In the genomic region with DNA sequence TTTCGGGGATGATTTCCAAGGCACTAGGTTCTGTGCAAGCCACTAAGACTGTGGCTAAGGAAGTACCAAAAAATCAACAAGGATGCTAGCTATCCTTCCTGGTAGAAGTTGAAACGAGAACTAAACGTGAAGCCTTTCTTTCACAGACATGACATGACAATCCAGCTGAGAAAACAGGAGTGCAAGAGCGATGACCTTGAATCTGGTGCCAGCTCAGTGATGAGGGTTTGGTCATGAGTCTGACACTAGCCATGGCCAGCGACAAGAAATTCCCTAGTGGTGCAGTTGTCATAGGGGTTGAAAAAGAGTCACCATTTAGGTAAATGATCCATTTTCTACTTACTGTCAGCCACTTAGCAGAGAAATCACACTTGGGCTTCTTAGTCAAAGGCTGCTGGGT, we compare ENCODE assay signal across 17 mouse cellular contexts.
A peak's percentile ranks its signal among the peaks of the same experiment; 100 is the strongest.
DNase-seq lines count a peak whose midpoint lies in the region; ATAC-seq and TF ChIP-seq lines count a peak whose summit lies in the region.
"Had no signal": no experiment of that assay in that cellular context is flagged by ENCODE, and none has a peak within 500 bp of the region (broad histone marks: within the 10 kb centered on the region; RNA-seq: fewer than 3 reads in every experiment).

No protein-coding gene starts in this region.

- no peak overlapping the region for H3K4me3 ChIP-seq in liver, adult 2 months (ENCODE audit: insufficient read depth, low read depth, low read length)
- H3K4me3 ChIP-seq in liver, embryonic 12.5 days: no peak overlapping the region
- H3K4me3 ChIP-seq in heart, embryonic 10.5 days: no peak overlapping the region
- H3K4me3 ChIP-seq in liver, postnatal 0 days (ENCODE audit: low read depth, low read length): no peak overlapping the region
- H3K4me3 ChIP-seq: embryonic facial prominence, embryonic 12.5 days; hindbrain, embryonic 15.5 days; liver, embryonic 15.5 days had no signal

- no peak overlapping the region for H3K9ac ChIP-seq in liver, adult 2 months (ENCODE audit: low read depth, low read length)
- H3K9ac ChIP-seq in liver, embryonic 12.5 days: no peak overlapping the region
- H3K9ac ChIP-seq in liver, postnatal 0 days (replicated peaks): no peak overlapping the region
- H3K9ac ChIP-seq: embryonic facial prominence, embryonic 12.5 days; hindbrain, embryonic 15.5 days; liver, embryonic 15.5 days had no signal

- no peak for ATAC-seq in liver, embryonic 12.5 days
- ATAC-seq in liver, postnatal 0 days: no peak
- ATAC-seq: activated CD4-positive, CD25-positive, alpha-beta regulatory T cell, adult 4 months; intestine, postnatal 0 days had no signal

- H3K9me3 ChIP-seq in liver, embryonic 12.5 days (replicated peaks): no peaks in the 10 kb centered on the region
- no peaks in the 10 kb centered on the region for H3K9me3 ChIP-seq in heart, embryonic 10.5 days
- no peaks in the 10 kb centered on the region for H3K9me3 ChIP-seq in liver, postnatal 0 days (ENCODE audit: low read length)
- H3K9me3 ChIP-seq: embryonic facial prominence, embryonic 12.5 days; hindbrain, embryonic 15.5 days; liver, embryonic 15.5 days had no signal

- 55% methylated on average over 5 of the region's 5 CpGs for WGBS in liver, adult 2 months
- 69% methylated on average over 5 of the region's 5 CpGs for WGBS in liver, embryonic 12.5 days (ENCODE audit: insufficient replicate concordance)
- 70% methylated on average over 5 of the region's 5 CpGs for WGBS in heart, embryonic 10.5 days
- 61% methylated on average over 5 of the region's 5 CpGs for WGBS in liver, postnatal 0 days (ENCODE audit: insufficient replicate concordance)

- H3K36me3 ChIP-seq in liver, adult 2 months (ENCODE audit: control insufficient read depth, insufficient read depth, low read length): no peaks in the 10 kb centered on the region
- H3K36me3 ChIP-seq in liver, embryonic 12.5 days: no peaks in the 10 kb centered on the region
- no peaks in the 10 kb centered on the region for H3K36me3 ChIP-seq in heart, embryonic 10.5 days
- H3K36me3 ChIP-seq in liver, postnatal 0 days (replicated peaks; ENCODE audit: insufficient read depth, low read length): no peaks in the 10 kb centered on the region; the same call in 1 of the 2 replicates
- H3K36me3 ChIP-seq: embryonic facial prominence, embryonic 12.5 days; hindbrain, embryonic 15.5 days; liver, embryonic 15.5 days had no signal

- peaks cover 2% of the 10 kb centered on the region for H3K4me1 ChIP-seq in liver, adult 2 months (ENCODE audit: control insufficient read depth, insufficient read depth, low read length)
- H3K4me1 ChIP-seq in liver, embryonic 12.5 days: peaks cover 9% of the 10 kb centered on the region
- H3K4me1 ChIP-seq in heart, embryonic 10.5 days: peaks cover 73% of the 10 kb centered on the region
- peaks cover 27% of the 10 kb centered on the region for H3K4me1 ChIP-seq in liver, postnatal 0 days (ENCODE audit: insufficient read depth)

- H3K4me2 ChIP-seq in liver, embryonic 12.5 days: no peak overlapping the region
- no peak overlapping the region for H3K4me2 ChIP-seq in liver, postnatal 0 days (ENCODE audit: low read depth, low read length)
- H3K4me2 ChIP-seq: embryonic facial prominence, embryonic 12.5 days; hindbrain, embryonic 15.5 days; liver, embryonic 15.5 days had no signal

- H3K79me2 ChIP-seq in liver, adult 2 months (ENCODE audit: control insufficient read depth, insufficient read depth, low read length): no peaks in the 10 kb centered on the region; the same call in 1 of the 2 replicates

- H3K27ac ChIP-seq in liver, adult 2 months (replicated peaks; ENCODE audit: insufficient read depth, low read depth, low read length): no peak overlapping the region
- H3K27ac ChIP-seq in liver, embryonic 12.5 days: no peak overlapping the region
- peak overlapping the region; percentile 77 for H3K27ac ChIP-seq in heart, embryonic 10.5 days
- H3K27ac ChIP-seq in liver, postnatal 0 days (ENCODE audit: low read depth): peak overlapping the region; percentile 12; the same call in 1 of the 2 replicates
- H3K27ac ChIP-seq: embryonic facial prominence, embryonic 12.5 days; hindbrain, embryonic 15.5 days; liver, embryonic 15.5 days had no signal

- peak; percentile 80 for DNase-seq in adrenal gland, adult 2 months
- no peak for DNase-seq in adrenal gland, postnatal 4 days (ENCODE audit: low spot score in 2 of 2)
- peak; percentile 52 for DNase-seq in liver, adult 2 months (ENCODE audit: extremely low read depth, low read depth, low spot score)
- no peak for DNase-seq in heart, embryonic 10.5 days (ENCODE audit: low spot score)
- DNase-seq in liver, postnatal 0 days: no peak
- DNase-seq in ovary, postnatal 10 days (ENCODE audit: low spot score): no peak
- no peak for DNase-seq in layer of hippocampus, postnatal 25 days (ENCODE audit: extremely low spot score in 1 of 2, low spot score in 1 of 2)
- DNase-seq: cerebellum, adult 9-11 months; lung, postnatal 36 days; midbrain, embryonic 14.5 days; right cerebral cortex, postnatal 14 days had no signal

- H3K27me3 ChIP-seq in liver, adult 2 months (ENCODE audit: control insufficient read depth, insufficient read depth, low read length): no peaks in the 10 kb centered on the region
- no peaks in the 10 kb centered on the region for H3K27me3 ChIP-seq in liver, embryonic 12.5 days (replicated peaks)
- H3K27me3 ChIP-seq in heart, embryonic 10.5 days (ENCODE audit: insufficient read depth, poor library complexity, severe bottlenecking): no peaks in the 10 kb centered on the region
- no peaks in the 10 kb centered on the region for H3K27me3 ChIP-seq in liver, postnatal 0 days (ENCODE audit: insufficient read depth, low read length)
- H3K27me3 ChIP-seq: embryonic facial prominence, embryonic 12.5 days; hindbrain, embryonic 15.5 days; liver, embryonic 15.5 days had no signal

- no peak for TF ChIP-seq POLR2A in liver, adult 2 months (IDR thresholded peaks at IDR 0.05; ENCODE audit: extremely low read depth, insufficient read depth, low read length)

- no peak for TF ChIP-seq CTCF in liver, adult 2 months (IDR thresholded peaks at IDR 0.05; ENCODE audit: low read depth, low read length)
- no peak for TF ChIP-seq CTCF in liver, postnatal 0 days (IDR thresholded peaks at IDR 0.05; ENCODE audit: low read depth)

- no peak for TF ChIP-seq EP300 in liver, postnatal 0 days (IDR thresholded peaks at IDR 0.05; ENCODE audit: low read depth)

Comparison
In these comparisons a context has a peak if more than half of its experiments do, and no peak if none do; other contexts are left out.
1. DNase-seq: peak in adrenal gland, adult 2 months (single experiment) and liver, adult 2 months (single experiment); none in adrenal gland, postnatal 4 days (0 of 2), heart, embryonic 10.5 days (single experiment), liver, postnatal 0 days (single experiment), ovary, postnatal 10 days (single experiment) and layer of hippocampus, postnatal 25 days (0 of 2).
2. H3K27ac ChIP-seq: peak in heart, embryonic 10.5 days (single experiment) and liver, postnatal 0 days (single experiment); none in liver, adult 2 months (single experiment) and liver, embryonic 12.5 days (single experiment).